Mouse (Mus musculus) G1E (cell line): Measurements from ENCODE around the gene Sstr3.

Experiments used
- CTCF ChIP-seq: IDR thresholded peaks from 2 replicates; pipeline ENCODE4 v1.5.1; 2012; ENCODE audit warnings: low read depth, low read length, inconsistent platforms, mixed read lengths
- TAL1 ChIP-seq: conservative IDR thresholded peaks from 2 replicates; pipeline ENCODE4 v1.6.1; 2012; ENCODE audit warnings: low read depth, low read length, inconsistent platforms, mixed read lengths

DNA sequence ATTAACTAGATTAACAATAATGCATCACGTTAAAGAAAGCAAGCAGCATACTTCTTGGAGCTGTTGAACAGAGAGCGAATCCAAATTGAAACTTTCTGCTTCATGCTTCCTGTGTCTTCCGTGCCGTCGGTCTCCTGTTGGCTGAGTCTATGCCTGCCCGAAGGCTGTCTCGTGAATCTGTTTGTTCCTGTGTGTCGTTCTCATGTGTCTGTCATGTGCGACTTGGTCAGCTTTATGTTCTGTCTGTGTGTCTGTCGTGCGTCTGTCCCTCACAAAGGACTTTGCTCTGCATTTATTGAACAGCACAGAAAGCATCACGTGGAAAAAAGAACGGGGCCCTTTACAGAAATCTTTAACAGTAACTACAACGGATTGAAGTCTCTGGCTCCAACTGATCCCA lies 31.5 kb downstream of the Sstr3 start:
- TF ChIP-seq CTCF, result no peak
- TF ChIP-seq TAL1, result no peak
